Mouse (Mus musculus) adrenal gland, adult 18-20 months (tissue): Measurements from ENCODE around the gene Usp29. TPM values are rescaled to one million over a fixed set of nuclear protein-coding genes. Genes with fewer than 3 reads are reported as not detected.
A peak's percentile ranks its signal among the peaks of the same experiment; 100 is the strongest.

Source experiments
- DNase-seq, 2 experiments: peaks; one replicate each; pipeline ENCODE4 v3.0.0; 2021 to 2022; ENCODE audit warnings: low spot score in 2 of 2
- total RNA-seq, 2 experiments: library from RNA; stranded (reverse); gene quantifications; 1 replicate in 1 of 2; 2 replicates in 1 of 2; pipeline ENCODE4 v1.2.3; 2021

Gene Usp29
- total RNA-seq, 2 experiments from 2014 or later = 0.80 to 1.4 TPM

DNA sequence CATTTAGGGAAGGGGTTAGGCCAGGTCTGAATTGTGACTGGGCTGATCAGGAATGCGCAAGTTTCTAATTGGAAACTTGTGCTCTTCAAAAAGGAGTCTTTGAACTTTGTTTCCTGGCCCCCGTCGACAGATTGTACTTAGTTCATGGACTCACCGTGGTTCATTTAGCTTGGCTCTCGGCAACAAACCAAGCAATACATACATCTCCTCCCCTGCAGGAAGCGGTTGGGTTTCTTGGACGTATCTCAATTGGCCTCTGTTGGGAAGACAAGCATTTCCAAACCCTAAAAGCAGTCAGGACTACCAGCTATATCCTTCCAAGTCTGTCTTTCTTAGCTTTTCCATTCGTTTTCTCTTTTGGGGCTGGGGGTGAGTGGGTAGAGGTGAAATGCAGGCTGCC is 84.6 kb downstream of the Usp29 start:
- DNase-seq = no peak

- no peak for DNase-seq
Measured at GRCm38 (mm10) chr7:6816706-6817376, 86.5 kb downstream of the Usp29 start.

DNA sequence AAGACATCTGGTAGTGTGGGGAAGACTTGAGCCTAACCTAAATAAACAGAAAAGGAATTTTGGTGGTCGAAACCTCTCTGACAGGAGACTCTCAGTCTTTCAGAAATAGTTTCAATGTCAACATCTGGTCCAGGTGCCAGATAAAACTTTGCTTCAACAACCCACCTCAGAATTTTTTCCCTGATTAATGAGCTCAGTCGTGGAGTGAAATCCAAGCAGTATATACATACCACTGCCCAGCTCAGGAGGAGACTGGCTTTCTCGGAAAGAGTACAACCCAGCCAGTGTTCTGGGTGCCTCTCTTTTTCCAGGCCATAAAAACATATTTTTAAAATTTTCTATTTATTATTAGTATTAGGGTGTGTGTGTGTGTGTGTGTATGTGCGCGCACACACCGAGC is 89.9 kb downstream of the Usp29 start:
- no peak for DNase-seq

- DNase-seq = no peak
Measured at GRCm38 (mm10) chr7:6822633-6823032, 92.3 kb downstream of the Usp29 start.

DNA sequence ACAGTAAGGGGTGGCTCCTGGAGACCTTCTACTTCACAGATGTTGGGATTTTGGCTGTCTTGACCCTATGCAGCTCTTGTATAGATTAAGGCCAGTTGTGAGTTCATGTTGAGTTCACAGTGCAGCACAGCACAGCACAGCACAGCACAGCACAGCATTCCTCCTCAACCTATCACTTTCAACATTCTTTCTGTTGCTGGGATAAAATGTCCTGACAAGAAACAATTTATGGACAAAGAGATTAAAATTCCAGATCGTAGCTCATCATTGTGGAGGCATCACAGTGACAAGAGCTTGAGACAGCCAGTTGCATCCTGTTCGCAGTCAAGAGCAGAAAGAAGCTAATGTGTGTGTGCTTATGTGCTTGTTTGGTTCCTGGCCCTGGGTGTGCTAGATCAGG is 93.3 kb downstream of the Usp29 start:
- DNase-seq = no peak

GRCm38 (mm10) chr7:6825966-6826647 is 95.7 kb downstream of the Usp29 start:
- DNase-seq = peak in 1 of 2 experiments; percentile 25

GRCm38 (mm10) chr7:6829148-6829547 is 98.8 kb downstream of the Usp29 start:
- no peak for DNase-seq

- DNase-seq = no peak
Measured at GRCm38 (mm10) chr7:6834950-6835349, 104.6 kb downstream of the Usp29 start.

DNA sequence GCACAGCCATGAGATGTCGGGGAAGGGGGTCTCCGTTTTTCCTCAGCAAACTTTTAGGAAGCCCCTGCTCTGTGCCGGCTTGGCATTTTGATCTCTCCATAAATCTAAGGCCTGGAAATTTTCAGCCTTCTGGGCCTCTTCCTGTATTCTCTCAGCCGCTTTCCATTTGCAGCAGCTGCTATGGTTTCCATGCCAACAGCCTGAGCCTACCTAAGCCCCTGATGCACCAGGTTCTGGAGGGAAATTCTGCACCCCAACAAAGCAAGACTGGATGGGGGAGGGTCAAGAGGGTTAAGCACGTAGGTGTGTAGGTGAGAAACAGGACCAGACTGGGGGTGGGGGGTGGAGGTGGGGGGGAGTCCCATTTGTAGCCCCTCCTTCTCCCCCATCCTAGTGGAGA is 105.0 kb downstream of the Usp29 start:
- no peak for DNase-seq

DNA sequence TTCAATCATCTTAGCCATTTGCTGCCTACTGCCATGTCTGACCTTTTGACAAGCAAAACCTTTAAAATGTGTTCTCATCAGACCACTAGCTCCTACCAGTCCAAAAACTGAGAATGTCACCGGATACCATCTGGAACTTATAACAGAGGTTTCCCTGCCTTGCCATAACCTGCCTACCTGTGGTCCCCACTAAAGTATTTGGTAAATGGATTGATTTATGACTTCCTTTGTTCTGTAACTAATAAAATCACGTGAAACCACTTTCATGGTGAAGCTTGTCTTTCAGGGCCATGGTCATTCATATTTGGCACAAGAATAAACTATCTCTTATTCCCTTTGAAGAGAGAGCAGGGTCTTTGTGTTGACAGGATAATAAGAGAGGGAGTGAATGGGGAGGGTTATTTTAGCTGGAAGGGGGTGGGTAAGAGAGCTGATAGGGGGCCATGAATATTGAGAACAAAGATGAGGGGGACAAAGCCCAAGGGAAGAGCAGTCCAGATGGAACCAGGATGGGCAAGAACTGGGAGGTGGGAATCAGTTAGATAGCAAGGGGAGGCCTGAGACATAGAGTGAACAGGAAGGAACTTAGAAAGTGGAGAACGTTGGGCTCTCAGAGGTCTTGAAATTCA is 107.0 kb downstream of the Usp29 start:
- no peak for DNase-seq

DNA sequence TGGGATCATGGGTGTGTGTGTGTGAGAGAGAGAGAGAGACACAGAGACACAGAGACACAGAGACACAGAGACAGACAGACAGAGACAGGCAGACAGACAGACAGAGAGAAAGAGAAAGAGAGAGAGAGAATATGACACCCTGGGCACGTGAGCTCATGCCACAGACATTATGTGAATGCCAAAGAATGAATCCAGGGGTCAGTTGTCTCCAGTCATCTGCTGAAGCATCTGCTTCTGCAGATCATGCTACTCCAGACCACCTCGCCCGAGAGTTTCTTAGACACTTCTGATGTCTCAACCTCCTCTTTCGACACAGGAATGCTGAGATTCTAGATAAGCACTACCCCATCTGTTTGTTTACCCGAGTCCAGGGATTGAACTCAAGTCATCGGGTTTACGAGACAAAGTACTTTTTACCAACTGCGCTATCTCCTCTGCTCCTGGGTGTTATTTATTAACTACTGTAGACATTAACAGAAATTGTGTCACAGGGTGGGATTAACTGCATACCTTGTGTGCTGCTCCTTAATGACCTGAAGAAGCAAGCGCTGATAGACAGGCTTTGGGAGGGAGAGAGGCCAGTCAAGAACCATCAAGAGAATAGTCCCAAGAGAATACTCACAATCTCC is 107.7 kb downstream of the Usp29 start:
- no peak for DNase-seq

DNA sequence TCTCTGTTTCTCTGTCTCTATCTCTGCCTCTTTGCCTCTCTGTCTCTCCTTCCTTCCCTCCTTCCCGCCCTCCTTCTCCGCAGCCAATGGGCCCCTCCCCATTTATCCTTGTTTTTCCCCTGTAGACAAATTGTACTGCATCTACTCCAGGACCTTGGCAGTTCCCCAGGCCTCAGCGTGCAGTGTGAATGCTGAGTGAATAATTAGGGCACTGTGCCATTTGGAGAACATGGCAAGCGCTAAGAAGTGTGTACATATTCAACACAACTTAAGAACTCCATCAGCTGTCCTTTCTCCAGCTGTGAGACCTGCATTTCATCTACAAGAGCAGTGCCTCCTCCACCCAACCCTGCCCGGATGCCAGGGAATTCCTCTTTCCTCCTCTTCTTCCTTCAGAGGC is 110.5 kb downstream of the Usp29 start:
- no peak for DNase-seq

- no peak for DNase-seq
Measured at GRCm38 (mm10) chr7:6849495-6849894, 119.1 kb downstream of the Usp29 start.

GRCm38 (mm10) chr7:6850321-6850720 is 119.9 kb downstream of the Usp29 start:
- no peak for DNase-seq

DNA sequence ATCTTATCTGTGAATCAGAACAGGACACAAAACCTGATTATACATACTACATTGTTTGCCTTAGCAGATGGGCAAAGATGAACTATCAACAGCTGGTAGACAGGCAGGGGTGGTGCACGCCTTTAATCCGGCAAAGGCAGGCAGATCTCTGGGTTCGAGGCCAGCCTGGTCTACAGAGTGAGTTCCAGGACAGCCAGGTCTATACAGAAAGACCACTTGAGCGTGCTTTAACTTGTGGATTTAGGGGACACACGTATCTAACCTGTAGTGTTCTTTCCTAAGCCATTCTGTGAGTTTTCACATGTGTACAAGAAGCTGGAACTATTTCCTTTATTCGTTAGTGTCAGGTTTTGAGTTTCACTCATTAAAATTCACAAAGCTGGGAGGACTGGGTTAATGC is 120.9 kb downstream of the Usp29 start:
- no peak for DNase-seq

GRCm38 (mm10) chr7:6851717-6852503 is 121.5 kb downstream of the Usp29 start:
- no peak for DNase-seq

DNA sequence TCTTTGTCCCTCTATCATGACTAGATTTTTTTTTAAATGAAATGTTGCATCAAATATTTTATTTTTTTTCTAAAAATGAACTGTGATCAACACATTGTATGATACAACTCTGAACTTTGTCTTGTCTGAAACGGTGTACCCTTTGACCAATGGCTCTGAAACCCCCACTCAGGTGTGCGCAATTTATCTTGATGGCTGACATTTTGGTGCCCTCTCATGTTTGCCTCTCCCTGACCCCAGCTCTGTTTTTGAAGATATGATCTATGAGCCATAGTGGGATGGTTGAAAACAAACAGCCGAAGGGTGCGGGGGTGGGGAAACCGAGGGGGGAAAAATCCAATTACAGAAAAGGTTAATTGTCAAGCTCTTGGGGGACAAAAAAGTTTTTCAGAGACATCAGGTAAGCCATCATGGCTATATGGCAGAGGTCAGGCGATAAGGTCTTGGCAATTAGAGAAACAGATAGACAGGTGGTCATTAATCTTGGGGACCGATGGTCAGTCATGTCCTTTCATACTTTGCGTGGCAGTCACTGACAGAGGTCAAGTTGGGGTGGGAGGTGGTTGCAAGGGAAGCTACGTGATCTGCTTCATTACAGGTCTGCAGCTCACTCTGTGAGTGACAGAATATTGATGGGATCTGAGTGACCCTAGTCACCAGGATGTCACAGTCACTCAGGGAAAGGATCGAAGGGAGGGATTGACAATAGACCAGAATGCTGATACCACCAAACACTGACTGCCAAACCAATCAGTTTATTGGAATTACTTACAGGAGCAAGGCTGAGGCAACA is 125.4 kb downstream of the Usp29 start:
- no peak for DNase-seq

DNA sequence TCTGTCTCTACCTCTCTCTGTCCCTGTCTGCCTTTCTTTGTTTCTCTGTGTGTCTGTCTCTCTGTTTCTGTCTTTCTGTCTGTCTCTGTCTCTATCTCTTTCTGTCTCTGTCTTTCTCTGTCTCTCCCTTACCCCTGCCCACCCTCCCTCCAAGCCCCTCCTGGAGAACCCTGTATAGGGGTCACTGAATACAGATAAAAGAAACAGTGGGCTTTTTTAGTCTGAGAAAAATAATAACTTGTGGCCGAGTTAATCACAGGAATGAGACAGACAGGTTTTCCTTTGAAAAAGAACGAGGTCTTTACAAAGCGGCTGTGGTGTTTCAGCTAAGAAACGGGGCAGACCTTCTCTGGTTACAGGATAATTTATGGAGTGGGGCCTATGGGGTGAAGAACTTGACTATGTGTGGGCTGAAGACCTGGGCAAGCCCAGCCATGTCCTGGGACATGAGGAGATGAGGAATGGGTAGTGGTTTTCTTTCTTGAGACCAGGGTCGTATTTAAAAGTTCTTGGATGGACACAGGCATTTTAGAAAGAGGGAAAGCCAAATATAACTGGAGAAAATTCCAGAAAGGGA is 128.4 kb downstream of the Usp29 start:
- no peak for DNase-seq

- no peak for DNase-seq
Measured at GRCm38 (mm10) chr7:6860689-6861088, 130.3 kb downstream of the Usp29 start.

GRCm38 (mm10) chr7:6866351-6866750 is 136.0 kb downstream of the Usp29 start:
- DNase-seq = no peak
